Mouse (Mus musculus) heart, embryonic 16.5 days (tissue): ENCODE measurements at regions not wholly inside any gene's neighbourhood (a gene's known extent, or its start where the extent isn't known, plus 50 kb on each side); places are given as distances from the start of the nearest gene placed in this dataset.

Experiments
- ATAC-seq: fragments of 200-750 bp; cut with Nextera tagmentation; replicated peaks from 2 replicates; pipeline ENCODE4 v1.8.0; 2017; ENCODE audit warnings: moderate number of reproducible peaks; ENCODE audit not compliant: insufficient read depth, low FRiP score; ENCODE audit errors: extremely low read depth
- H3K27ac ChIP-seq: fragments of 300-500 bp; sonication (generic); 2 replicates; pipeline ENCODE4 v1.5.1; 2014; ENCODE audit warnings: mild to moderate bottlenecking, low read length, control low read depth, moderate library complexity
- H3K27me3 ChIP-seq: fragments of 300-500 bp; sonication (generic); 2 replicates; pipeline ENCODE4 v1.6.1; 2014; ENCODE audit warnings: low read length, mixed read lengths; ENCODE audit not compliant: control insufficient read depth, insufficient read depth
- H3K36me3 ChIP-seq: fragments of 300-500 bp; sonication (generic); 2 replicates; pipeline ENCODE4 v1.6.1; 2014; ENCODE audit not compliant: control insufficient read depth, insufficient read depth
- H3K4me1 ChIP-seq: fragments of 300-500 bp; sonication (generic); 2 replicates; pipeline ENCODE4 v1.6.1; 2014; ENCODE audit warnings: low read length, mixed read lengths; ENCODE audit not compliant: control insufficient read depth, insufficient read depth
- H3K4me2 ChIP-seq: fragments of 300-500 bp; sonication (generic); 2 replicates; pipeline ENCODE4 v1.6.1; 2014; ENCODE audit warnings: low read depth, mild to moderate bottlenecking, control low read depth, low read length
- H3K4me3 ChIP-seq: fragments of 300-500 bp; sonication (generic); 2 replicates; pipeline ENCODE4 v1.5.1; 2014; ENCODE audit warnings: mild to moderate bottlenecking, control low read depth, low read length
- H3K9ac ChIP-seq: fragments of 300-500 bp; sonication (generic); 2 replicates; pipeline ENCODE4 v1.6.1; 2014; ENCODE audit warnings: low read length, control low read depth
- H3K9me3 ChIP-seq: fragments of 300-500 bp; sonication (generic); replicated peaks from 2 replicates; pipeline ENCODE4 v1.6.1; 2016; ENCODE audit warnings: low read length; ENCODE audit not compliant: control insufficient read depth
- WGBS: fragments of 180-500 bp; shearing (Covaris S2); extraction: QIAGEN DNeasy Blood & Tissue Kit; methylation state at CpG from one replicate; pipeline ENCODE4 v1.1.7; 2014; 5-methylcytosine and 5-hydroxymethylcytosine counted together

- Histone ChIP-seq H3K4me3 (no peak overlapping the region), H3K9me3 (0 out of 2 replicates have a peak, but pooled peaks cover 3% of the 10 kb centered on the region), H3K27ac (no peak overlapping the region), H3K27me3 (no peaks in the 10 kb centered on the region), H3K4me1 (no peaks in the 10 kb centered on the region), H3K36me3 (no peaks in the 10 kb centered on the region), H3K9ac (no peak overlapping the region), H3K4me2 (no peak overlapping the region)
- ATAC-seq, result no peak
- 70% methylated on average over 2 of the region's 2 CpGs for WGBS
These were observed 103.1 kb upstream of the Ccdc54 start for GRCm38 (mm10) chr16:50694045-50694444.

- 63% methylated on average over 7 of the region's 7 CpGs for WGBS
- H3K27me3 ChIP-seq, result no peaks in the 10 kb centered on the region
- no peak overlapping the region for H3K4me2 ChIP-seq
- H3K27ac ChIP-seq, result no peak overlapping the region
- no peak for ATAC-seq
- 0 out of 2 replicates have a peak, but pooled peaks cover 3% of the 10 kb centered on the region for H3K9me3 ChIP-seq
- no peaks in the 10 kb centered on the region for H3K4me1 ChIP-seq
- H3K9ac ChIP-seq, result no peak overlapping the region
- H3K36me3 ChIP-seq, result no peaks in the 10 kb centered on the region
- H3K4me3 ChIP-seq, result no peak overlapping the region
These were observed 99.9 kb upstream of the Ccdc54 start for GRCm38 (mm10) chr16:50690818-50691217.

DNA sequence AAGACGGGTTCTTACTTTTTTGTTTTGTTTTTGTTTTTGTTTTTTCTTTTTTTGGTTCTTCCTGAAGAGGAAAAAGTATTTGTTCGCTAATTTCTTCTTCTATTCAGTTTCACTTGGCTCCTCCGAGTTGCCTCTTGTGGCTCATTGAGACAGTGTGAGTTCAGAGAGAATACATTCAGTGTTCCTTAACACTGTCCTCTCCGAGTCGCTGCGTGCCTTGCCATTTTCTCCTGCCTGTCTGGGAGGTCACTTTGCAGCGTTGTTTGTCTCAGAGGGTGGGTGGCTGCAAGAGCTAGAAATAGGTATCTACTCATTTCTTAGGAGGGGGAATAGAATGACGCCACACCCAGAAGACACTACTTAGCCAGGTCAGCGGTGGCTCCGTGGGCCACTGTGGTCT lies 98.6 kb upstream of the Ccdc54 start:
- H3K4me2 ChIP-seq, result peak overlapping the region; percentile 74
- H3K9me3 ChIP-seq, result no peaks in the 10 kb centered on the region
- H3K27ac ChIP-seq, result no peak overlapping the region
- 43% methylated on average over 10 of the region's 10 CpGs for WGBS
- no peak for ATAC-seq
- H3K4me3 ChIP-seq, result peak overlapping the region; percentile 58
- no peaks in the 10 kb centered on the region for H3K27me3 ChIP-seq
- H3K4me1 ChIP-seq, result no peaks in the 10 kb centered on the region
- H3K36me3 ChIP-seq, result no peaks in the 10 kb centered on the region
- peak overlapping the region; percentile 66 for H3K9ac ChIP-seq

DNA sequence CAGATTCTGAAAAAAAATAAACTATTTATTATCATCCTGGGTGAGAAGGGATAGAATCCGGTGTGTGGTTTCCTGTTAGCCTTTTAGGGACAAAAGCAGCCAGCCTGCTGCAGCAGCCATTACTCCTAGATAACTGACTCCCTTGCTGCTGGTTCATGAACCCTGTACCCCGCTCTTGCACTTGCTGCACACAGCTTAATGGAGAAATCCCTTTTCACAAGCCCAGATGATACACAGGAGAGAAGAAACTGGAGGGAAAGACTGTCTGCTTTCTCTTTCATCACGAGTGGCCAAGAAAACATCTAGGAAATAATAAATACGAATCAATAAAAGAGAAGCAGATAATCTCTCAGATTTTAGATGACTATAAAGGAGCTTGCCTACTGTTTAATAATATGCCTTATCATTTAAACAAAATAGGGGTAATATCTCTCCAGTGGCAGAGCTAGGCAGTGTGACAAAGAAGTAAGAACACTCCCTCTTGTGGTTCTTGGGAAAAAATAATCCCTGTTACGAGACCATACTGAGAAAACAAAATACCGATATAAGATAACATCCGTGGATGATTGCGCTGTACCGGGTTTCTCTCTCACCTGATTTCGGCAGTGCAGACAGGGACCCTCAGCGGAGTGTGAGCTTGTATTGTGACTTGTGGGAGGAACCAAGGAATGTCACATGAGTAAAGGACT lies 98.0 kb upstream of the Ccdc54 start:
- Histone ChIP-seq H3K4me3 (peak overlapping the region; percentile 58), H3K4me2 (peak overlapping the region; percentile 74), H3K36me3 (no peaks in the 10 kb centered on the region), H3K4me1 (no peaks in the 10 kb centered on the region), H3K9ac (peak overlapping the region; percentile 66), H3K27ac (no peak overlapping the region), H3K27me3 (no peaks in the 10 kb centered on the region), H3K9me3 (no peaks in the 10 kb centered on the region)
- WGBS, result 37% methylated on average over 11 of the region's 11 CpGs
- ATAC-seq, result no peak

DNA sequence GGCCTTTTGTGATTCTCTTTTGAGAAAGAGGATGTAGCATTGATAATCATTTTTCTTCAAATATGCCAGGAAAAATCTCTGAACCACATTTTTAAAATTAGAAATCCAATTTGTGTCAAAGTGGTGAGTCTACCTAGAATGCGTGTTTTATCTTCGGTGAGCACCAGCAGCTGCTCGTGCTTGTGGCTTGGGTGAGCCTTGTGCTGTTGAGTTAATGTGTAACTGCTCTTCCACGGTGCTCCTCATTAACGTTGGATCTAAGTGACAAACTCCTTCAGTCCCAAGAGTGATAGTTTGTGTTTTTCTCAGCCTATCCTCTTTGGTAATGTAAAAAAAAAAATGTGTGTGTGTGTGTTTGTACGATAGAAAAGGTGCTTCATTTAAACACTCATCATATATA lies 88.7 kb upstream of the Ccdc54 start:
- Histone ChIP-seq H3K4me2 (no peak overlapping the region), H3K27ac (no peak overlapping the region), H3K9ac (no peak overlapping the region), H3K4me3 (no peak overlapping the region), H3K36me3 (no peaks in the 10 kb centered on the region), H3K4me1 (no peaks in the 10 kb centered on the region), H3K9me3 (no peaks in the 10 kb centered on the region), H3K27me3 (no peaks in the 10 kb centered on the region)
- ATAC-seq, result no peak
- WGBS, result 87% methylated on average over 6 of the region's 6 CpGs

DNA sequence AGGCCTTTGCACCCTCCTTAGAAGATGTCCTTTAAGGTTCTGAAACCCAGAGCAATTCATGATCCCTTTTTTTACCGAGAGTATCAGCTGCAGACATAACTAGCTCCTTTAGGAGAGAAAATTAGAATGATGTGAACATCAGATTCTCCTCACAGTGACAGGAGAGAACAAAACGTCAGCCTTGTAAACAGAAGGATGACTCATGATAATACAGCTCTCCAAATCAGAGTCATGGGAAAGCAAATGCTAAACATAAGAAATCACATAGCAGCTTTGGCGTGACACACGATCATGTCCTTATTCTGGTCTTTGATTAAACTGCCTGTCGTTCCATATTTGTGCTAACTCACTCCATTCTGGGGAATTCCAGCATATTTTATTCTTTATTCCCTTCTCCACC lies 82.4 kb upstream of the Ccdc54 start:
- 72% methylated on average over 5 of the region's 5 CpGs for WGBS
- Histone ChIP-seq H3K4me1 (no peaks in the 10 kb centered on the region), H3K27ac (no peak overlapping the region), H3K4me2 (no peak overlapping the region), H3K9ac (no peak overlapping the region), H3K36me3 (no peaks in the 10 kb centered on the region), H3K27me3 (no peaks in the 10 kb centered on the region), H3K4me3 (no peak overlapping the region), H3K9me3 (no peaks in the 10 kb centered on the region)
- no peak for ATAC-seq

DNA sequence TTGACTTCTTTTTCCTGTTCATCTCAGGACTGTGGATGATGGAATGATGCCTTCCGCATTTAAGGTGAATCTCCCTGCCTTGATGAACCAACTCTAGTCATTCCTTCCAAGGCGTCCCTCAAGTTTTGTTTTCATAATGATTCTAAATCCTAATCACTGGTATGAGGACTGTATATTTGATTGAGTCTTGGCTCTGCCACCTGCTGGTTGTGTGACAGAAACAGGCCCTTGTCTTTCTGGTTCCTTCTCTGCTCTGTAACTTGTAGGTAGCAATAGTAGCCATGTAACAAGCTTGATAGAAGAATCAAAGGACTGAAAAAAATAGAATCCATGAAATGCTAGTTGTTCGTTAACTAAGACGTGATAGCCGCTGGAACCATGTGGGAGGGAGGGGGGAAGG lies 81.8 kb upstream of the Ccdc54 start:
- Histone ChIP-seq H3K27ac (no peak overlapping the region), H3K4me2 (no peak overlapping the region), H3K9ac (no peak overlapping the region), H3K4me1 (no peaks in the 10 kb centered on the region), H3K4me3 (no peak overlapping the region), H3K9me3 (no peaks in the 10 kb centered on the region), H3K36me3 (no peaks in the 10 kb centered on the region), H3K27me3 (no peaks in the 10 kb centered on the region)
- no peak for ATAC-seq
- WGBS, result 63% methylated on average over 5 of the region's 5 CpGs

DNA sequence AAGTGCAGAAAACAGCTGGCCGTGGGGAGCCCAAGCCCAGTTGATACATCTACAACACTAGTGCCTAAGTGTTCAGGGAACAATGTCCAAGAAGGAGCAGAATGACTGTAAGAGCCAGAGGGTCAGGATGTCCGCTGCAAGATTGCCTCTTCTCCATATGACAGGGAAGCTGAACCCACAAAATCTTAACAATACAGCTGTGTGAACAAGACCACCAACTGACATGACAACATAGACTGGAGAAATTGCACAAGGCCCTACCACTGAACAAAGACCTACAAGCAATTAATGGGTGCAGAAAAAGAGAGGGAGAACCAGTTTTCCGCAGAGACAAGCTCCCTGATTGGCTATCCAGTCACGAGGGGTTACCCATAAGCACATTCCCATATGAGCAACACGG lies 80.2 kb upstream of the Ccdc54 start:
- no peak overlapping the region for H3K4me3 ChIP-seq
- H3K27ac ChIP-seq, result no peak overlapping the region
- H3K9me3 ChIP-seq, result no peaks in the 10 kb centered on the region
- H3K36me3 ChIP-seq, result no peaks in the 10 kb centered on the region
- ATAC-seq, result no peak
- 79% methylated on average over 5 of the region's 5 CpGs for WGBS
- H3K4me1 ChIP-seq, result no peaks in the 10 kb centered on the region
- no peaks in the 10 kb centered on the region for H3K27me3 ChIP-seq
- H3K9ac ChIP-seq, result no peak overlapping the region
- H3K4me2 ChIP-seq, result no peak overlapping the region

DNA sequence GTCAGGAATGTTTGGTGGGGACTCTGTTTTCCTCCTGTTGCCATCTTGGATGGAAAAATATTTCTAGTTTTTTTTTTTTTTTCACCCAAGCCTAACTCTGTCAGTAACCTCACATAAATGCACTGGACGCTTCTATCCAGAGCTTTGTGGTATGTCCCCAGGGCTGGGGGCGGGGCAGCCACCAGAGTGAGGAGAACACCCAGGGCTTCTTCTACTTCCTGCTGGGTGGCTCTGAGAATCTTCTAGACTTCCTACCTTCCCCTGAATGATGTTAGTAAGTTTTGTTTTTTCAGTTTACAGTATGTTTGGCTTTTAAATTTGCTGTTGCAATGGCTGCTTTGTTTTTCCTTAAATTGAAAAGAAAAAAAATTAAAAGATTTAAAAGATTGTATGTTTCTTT lies 73.3 kb upstream of the Ccdc54 start:
- Histone ChIP-seq H3K4me2 (no peak overlapping the region), H3K9ac (no peak overlapping the region), H3K4me1 (no peaks in the 10 kb centered on the region), H3K27ac (no peak overlapping the region), H3K36me3 (no peaks in the 10 kb centered on the region), H3K27me3 (no peaks in the 10 kb centered on the region), H3K9me3 (no peaks in the 10 kb centered on the region), H3K4me3 (no peak overlapping the region)
- no peak for ATAC-seq
- WGBS, result 40% methylated on average over 2 of the region's 2 CpGs
